Mouse (Mus musculus): ENCODE measurements at regions not wholly inside any gene's neighbourhood (a gene's known extent, or its start where the extent isn't known, plus 50 kb on each side); places are given as distances from the start of the nearest gene placed in this dataset.

DNA sequence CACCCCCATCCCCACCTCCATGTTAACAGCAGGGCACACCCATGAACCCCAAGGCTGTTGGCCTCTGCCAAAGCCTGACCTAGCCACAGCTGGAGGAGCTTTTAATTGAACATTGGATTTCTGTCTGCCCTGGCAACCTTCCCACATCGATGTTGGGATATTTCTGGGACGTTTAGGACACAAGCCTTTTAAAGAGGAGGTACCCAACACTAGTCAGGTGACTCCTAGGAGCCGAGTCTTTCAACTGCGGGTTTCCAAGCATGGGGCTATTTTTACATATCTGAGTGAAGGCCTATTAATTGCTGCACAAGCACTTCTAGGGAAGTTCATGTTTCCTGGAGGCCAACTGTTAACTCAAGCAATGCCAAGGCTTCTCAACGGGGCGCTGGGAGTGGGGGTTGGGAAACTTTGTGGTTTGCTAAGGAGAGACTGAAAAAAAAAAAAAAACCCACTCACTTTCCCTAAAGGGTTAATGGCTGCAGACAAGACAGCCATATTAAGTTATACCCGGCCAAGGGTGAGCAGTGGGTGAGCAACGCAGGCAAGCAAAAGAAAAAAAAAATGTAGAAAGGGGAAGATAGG, 213.3 kb downstream of the Bcl2l11 start:
- DNase-seq: peak; percentile 97

GRCm38 (mm10) chr2:128339643-128340487, 214.0 kb downstream of the Bcl2l11 start:
- DNase-seq: peak; percentile 95

DNA sequence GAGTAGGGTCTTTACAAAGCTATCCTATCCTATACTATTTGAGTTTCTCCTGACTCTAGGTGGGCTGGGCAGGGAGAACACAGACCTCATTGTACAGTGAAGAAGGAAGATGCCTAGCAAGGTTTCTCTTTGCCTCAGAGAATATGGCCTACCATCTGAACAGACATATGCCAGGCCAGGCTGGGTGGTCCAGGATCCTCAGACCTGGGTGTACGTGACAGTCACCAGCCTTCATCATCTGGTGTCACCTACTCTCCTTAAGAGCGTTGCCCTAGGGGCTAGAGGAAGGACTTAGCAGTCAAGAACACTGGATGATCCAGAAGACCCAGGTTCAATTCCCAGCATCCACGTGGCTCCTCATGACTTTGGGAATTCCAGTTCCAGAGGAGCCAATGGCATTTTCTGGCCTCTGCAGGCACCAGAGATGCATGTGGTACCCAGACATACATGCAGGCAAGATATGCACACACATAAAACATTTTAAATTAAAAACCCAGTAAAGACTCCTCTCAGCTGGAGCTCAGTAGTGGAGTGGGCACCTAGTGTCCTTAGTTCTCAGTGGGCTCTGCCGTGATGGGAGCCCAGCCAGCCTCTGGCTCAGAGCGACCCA, 214.9 kb downstream of the Bcl2l11 start:
- peak; percentile 83 for DNase-seq

DNA sequence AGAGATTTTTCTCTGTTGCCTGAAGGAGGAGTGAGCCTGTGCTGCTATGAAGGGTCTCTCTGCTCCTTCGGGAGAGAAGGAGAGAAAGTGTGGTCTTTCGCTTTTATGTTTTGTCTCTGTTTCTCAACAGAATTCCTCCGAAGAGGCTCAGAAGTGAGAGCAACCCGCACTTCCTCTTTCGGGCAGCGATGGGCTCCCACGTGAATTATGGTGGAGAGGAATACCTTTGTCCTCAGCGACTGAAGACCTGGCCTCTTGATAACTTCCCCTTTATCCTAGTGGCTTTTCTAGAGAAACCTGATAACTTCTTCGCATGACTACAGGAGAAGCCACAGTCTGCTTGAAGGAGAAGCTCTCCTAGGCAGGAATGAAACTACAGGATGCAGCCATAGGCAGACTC, 216.4 kb downstream of the Bcl2l11 start:
- no peak for DNase-seq

DNA sequence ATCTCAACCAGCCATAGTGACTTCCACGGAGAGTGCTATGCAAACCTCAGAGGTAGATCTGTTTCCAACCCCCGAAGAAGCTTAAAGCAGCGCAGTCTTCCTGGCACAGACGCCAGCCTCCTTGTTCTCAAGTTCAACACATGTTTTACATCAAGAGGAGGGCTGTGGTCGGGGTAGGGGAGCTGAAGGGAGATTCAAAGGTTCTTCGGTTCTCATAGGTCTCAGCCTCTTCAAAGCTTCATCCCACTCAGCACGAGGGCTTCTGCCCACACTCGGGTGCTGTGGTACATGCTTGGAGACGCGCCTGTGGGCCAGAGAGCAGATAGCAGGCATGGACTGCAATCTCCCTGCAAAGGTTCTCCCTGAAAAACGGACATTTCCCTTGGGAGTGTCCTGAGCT, 219.7 kb downstream of the Bcl2l11 start:
- peak; percentile 78 for DNase-seq

- no peak for DNase-seq
These were observed 222.7 kb downstream of the Bcl2l11 start for GRCm38 (mm10) chr2:128348556-128348955.

DNA sequence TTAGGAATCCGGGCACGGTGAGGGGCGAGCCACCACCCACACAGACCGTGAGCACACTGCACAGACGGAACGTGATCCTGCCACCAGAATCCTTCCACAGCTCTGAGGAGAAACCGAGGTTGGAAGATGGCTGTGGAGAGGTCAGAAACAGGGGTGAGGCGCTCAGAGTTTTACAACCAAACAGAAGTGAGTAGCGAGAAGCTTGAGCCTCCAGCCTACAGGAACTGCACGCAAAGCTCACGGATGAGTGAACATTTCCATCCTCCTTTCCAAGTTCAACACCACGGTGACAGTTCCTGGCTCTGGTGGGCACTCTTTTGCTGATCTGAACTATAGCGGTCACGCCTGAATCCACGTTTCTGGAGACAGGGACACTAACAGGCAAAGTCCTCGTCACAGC, 225.6 kb downstream of the Bcl2l11 start:
- peak; percentile 87 for DNase-seq

DNA sequence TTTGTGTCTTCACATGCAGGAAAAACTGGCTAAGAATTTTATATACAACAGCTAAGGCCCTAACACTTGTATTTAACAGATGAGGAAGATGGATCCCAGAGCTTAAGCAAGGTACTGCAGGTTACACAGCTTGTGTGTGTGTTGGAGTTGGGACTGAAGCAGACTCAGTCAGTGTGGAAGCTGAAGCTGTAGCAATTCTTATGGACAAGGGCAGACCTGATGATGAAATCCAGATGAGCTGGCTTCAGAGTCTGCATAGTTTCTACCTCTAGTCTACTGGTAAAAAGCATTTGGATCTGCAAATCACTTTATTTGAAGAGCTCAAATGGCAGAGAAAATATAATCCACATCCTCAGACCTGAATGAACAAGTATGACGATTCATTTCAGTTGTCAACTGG, 226.7 kb downstream of the Bcl2l11 start:
- no peak for DNase-seq

DNA sequence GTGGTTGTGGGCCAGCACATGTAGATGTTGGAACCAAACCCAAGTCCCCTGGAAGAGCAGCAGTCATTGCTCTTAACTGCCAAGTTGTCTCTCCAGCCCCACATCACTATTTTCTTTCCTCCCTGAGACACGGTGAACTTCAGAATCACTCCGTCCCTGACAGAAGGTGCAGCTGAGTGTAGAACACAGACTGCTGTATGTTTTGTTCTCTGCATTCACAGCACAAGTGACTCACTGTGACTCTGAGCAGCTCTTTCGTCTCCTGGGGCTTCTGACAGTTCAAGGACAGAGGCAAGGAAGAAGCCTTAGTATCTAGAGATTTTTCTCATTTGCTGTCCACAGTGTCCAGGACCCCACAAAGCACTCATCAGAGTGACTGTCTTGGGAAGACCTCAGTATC, 227.6 kb downstream of the Bcl2l11 start:
- no peak for DNase-seq

- DNase-seq: peak; percentile 74
These were observed 230.5 kb downstream of the Bcl2l11 start for GRCm38 (mm10) chr2:128356326-128356725.

DNA sequence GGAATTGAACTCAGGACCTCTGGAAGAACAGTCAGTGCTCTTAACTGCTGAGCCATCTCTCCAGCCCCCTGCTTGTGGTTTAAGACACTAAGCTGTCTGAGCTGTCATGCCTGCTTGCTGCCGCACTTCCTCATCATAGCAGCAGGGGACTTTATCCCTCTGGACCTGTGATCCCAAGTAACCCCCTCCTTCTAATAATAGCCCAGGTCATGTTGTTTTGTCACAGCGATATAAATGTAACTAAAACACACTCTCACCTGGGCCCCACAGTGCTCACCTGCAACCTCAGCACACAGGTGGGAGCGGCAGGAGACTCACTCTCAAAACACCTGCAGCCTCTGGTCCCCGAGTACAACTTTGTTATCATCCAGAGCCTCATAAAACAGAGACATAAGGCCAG, 231.9 kb upstream of the Spdye4c start:
- DNase-seq: peak; percentile 87

DNA sequence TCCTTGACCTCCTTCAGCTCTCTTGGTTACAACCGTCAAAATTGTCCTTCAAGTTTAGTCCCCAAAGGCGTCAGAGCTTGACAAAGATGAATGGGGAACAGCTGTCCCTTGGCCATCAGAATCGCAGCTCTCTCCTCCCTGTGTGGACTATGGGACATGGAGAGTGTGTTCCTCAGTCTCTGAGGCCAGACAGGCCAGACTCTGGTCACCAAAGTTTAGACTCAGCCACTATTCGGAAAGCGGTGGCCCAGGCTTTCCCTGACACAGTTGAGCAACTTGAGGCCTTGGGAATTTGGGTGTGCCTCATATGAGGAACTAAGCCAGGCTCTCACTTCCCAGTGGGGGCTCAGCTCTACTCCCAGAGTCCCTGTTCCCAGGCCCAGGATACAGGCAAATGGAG, 230.5 kb upstream of the Spdye4c start:
- peak; percentile 97 for DNase-seq

DNA sequence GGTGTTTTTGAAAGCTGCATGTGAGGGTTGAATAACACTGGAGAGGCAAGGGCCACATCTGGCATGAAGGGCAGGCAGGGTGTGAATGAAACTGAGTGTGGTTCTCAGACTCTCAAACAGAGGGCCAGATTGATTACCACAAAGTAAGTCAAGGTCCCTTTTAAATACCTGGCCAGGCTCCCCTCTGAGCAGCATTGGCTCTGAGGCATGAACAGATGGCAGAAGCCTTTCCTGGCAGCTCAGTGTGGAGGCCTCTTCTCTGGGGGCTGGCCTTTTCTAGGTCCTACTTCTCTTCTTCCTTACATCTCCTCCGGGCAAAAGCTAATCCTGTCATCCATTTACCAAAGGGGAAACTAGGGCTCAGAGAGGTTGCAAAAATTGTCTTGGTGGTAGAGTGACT, 229.6 kb upstream of the Spdye4c start:
- peak; percentile 80 for DNase-seq

DNA sequence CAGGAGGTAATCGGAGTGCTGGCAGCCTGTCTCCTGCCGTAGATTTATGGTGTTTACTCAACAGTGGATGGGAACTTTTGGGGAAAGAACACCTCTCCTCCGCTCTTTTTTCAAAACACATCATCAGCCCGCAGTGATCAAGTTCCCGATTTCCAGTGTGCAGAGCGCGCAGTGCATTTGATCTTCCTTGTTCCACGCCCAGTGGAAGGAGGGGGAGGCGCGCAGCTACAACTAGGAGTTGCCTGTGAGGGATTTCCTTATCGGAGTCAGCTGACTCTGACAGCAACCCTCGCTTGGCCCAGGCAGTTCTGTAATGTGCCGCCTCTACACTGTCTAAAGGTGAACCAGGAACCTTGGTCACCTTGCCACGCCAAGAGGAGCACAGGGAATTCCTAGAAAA, 226.8 kb upstream of the Spdye4c start:
- peak; percentile 98 for DNase-seq

- peak; percentile 89 for DNase-seq
These were observed 226.0 kb upstream of the Spdye4c start for GRCm38 (mm10) chr2:128365004-128365403.

- no peak for DNase-seq
These were observed 225.2 kb upstream of the Spdye4c start for GRCm38 (mm10) chr2:128365775-128366174.

- DNase-seq: peak; percentile 81
These were observed 223.5 kb upstream of the Spdye4c start for GRCm38 (mm10) chr2:128367266-128368150.

DNA sequence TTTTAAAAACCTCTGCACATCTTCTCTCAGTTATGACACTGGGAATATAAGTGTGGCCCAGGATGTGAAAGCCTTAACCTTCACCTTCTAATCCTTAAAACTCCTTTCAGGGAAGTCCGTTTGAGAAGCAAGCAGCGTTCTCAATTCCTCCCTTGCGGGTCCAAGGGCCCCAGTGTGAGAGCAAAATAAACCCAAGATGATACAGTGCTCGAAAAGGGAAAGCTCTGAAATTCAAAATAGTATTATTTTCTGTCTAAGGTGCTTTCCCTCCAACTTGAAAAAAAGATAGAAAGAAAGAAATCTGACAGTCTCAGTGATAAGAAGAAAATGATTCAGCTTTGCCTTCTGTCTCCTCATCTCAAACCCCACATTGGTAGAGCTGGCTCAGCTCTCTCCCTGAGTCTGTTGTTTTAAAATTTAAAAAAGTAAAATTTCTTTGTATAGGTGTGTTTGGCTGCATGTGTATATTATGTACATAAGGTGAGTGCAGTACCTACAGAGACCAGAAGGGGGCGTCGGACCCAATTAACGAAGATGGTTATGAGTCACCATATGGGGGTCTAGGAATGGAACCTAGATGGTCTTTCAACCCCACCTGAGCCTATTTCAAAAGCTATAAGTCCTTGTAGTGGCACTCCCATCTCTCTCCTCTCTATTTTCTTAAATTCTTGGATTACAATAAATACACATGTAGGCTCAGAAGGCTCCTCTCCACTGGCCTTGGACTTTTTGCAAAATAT, 222.3 kb upstream of the Spdye4c start:
- DNase-seq: peak; percentile 58

DNA sequence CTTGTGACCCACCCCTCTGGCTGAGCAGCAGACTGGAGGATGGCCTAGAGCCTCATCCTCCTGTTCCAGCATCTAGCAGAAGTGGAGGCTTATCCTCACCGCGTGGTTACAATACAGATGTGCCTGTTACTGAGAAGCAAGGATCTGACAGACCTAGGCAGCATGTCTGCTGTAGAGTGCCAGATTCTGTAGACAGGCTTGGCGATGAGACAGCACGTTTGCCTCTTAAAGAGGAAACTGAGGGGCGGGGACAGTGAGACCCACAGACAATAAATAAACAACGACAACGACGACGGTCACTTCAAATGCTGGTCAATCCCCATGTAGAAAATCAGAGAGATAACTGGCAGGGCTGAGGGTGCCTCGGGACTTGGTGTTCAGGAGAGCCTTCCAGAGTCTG, 220.2 kb upstream of the Spdye4c start:
- peak; percentile 87 for DNase-seq

DNA sequence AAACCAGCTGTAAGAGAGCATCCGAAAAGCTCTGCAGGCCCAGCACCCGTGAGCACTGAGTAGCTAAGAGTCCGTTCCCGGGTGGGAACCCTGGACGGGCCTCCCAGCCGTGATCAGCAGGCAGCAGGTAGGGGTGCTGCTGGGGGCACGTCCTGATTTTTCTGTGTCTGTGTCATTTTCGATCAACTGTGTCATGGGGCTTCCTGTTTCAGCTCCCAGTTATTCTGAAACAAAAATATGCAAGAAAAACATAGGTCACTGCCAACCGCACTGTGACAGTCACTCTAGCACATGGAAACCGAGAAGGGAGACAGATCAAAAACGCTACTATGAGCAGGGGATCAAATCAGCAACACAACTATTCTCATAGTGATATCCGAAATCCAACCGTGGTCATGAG, 218.8 kb upstream of the Spdye4c start:
- peak; percentile 86 for DNase-seq

- peak; percentile 98 for DNase-seq
These were observed 217.4 kb upstream of the Spdye4c start for GRCm38 (mm10) chr2:128373363-128374252.
